Mouse (Mus musculus): ENCODE results near the gene Rnf19b.

GRCm38 (mm10) chr4:129025707-129026106 is 32.4 kb upstream of the Rnf19b start:
- TF ChIP-seq CTCF (IDR thresholded peaks at IDR 0.05; ENCODE audit: low read depth, low read length): no peak
- TF ChIP-seq GATA1 (IDR thresholded peaks at IDR 0.05; ENCODE audit: borderline replicate concordance, low read length): no peak
- TF ChIP-seq POLR2AphosphoS5 (IDR thresholded peaks at IDR 0.05; ENCODE audit: insufficient replicate concordance, low read depth, low read length): no peak
- no peak for TF ChIP-seq TAL1 (conservative IDR thresholded peaks at IDR 0.05; ENCODE audit: low read depth, low read length)
- TF ChIP-seq GATA2 (IDR thresholded peaks at IDR 0.05; ENCODE audit: borderline replicate concordance, low read depth, low read length): no peak
